Mouse (Mus musculus) lung, postnatal 10 days (tissue): ENCODE measurements around the gene Gm10518.

Source experiments
- DNase-seq: peaks from one replicate; pipeline ENCODE4 v3.0.0; 2021

Gene Gm10518

GRCm38 (mm10) chr1:179835753-179836425 lies 32.7 kb downstream of the Gm10518 start:
- no peak for DNase-seq

- no peak for DNase-seq
Measured at GRCm38 (mm10) chr1:179836426-179837404, 33.5 kb downstream of the Gm10518 start.

GRCm38 (mm10) chr1:179842568-179842967 lies 39.4 kb downstream of the Gm10518 start:
- peak; percentile 59 for DNase-seq

- DNase-seq, result no peak
Measured at GRCm38 (mm10) chr1:179843981-179844380, 40.8 kb downstream of the Gm10518 start.

- peak; percentile 87 for DNase-seq
Measured at GRCm38 (mm10) chr1:179844894-179845293, 41.7 kb downstream of the Gm10518 start.

GRCm38 (mm10) chr1:179845832-179846499 lies 42.8 kb downstream of the Gm10518 start:
- DNase-seq, result no peak

- DNase-seq, result no peak
Measured at GRCm38 (mm10) chr1:179847173-179847572, 44.0 kb downstream of the Gm10518 start.

GRCm38 (mm10) chr1:179847759-179848389 lies 44.7 kb downstream of the Gm10518 start:
- peak; percentile 94 for DNase-seq

- peak; percentile 45 for DNase-seq
Measured at GRCm38 (mm10) chr1:179853421-179853820, 50.2 kb downstream of the Gm10518 start.
